Mouse (Mus musculus) erythroblast, embryonic 14.5 days (primary cell): ENCODE data around the gene Tmc3.

Experiments used
- GATA1 ChIP-seq: IDR thresholded peaks from 2 replicates; pipeline ENCODE4 v1.6.1; 2012; ENCODE audit warnings: low read length, inconsistent platforms, mixed read lengths
- TAL1 ChIP-seq: IDR thresholded peaks from 3 replicates; pipeline ENCODE4 v1.6.1; 2012; ENCODE audit warnings: low read length, inconsistent platforms, mixed read lengths

DNA sequence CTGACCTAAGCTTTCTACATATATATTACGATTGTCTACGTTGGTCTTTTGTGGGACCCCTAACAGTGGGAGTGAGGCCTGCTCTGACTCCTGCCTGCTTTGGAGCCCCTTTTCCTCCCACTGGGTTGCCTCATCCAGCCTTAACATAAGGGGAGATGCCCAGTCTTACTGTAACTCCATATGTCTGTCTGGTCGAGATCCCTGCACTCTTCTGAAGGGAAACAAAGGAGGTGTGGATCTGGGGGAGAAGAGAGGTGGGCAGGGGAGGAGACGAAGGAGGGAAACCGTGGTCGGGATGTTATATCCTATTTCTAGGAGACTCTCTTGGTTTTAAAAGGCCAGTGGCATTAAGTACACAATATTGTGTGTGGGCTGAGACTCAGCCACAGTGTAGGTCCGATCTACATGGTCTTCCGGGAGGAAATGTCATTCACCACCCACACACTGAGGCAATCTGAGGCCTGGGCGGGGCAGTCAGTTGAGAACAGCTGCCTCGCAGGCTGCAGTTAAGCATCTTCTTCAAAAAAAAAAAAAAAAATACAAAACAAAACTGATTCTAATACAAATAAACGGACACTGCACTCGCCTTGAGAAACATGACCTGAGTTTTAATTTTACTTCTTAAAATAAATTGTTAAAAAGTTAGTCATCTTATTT is 20.0 kb upstream of the Tmc3 start:
- TF ChIP-seq TAL1 (no peak), GATA1 (no peak)
